Mouse (Mus musculus): Measurements from ENCODE around the gene Fxyd7.
A peak's percentile ranks its signal among the peaks of the same experiment; 100 is the strongest.

Fxyd7 gene

GRCm38 (mm10) chr7:31051321-31052021 is at the start of gene Fxyd7:
TSS of gene Fxyd7 (minus strand) at chr7:31051467.
- DNase-seq = peak; percentile 76 to 78

GRCm38 (mm10) chr7:31100786-31101185 is 49.5 kb upstream of the Fxyd7 start:
- no peak for DNase-seq

DNA sequence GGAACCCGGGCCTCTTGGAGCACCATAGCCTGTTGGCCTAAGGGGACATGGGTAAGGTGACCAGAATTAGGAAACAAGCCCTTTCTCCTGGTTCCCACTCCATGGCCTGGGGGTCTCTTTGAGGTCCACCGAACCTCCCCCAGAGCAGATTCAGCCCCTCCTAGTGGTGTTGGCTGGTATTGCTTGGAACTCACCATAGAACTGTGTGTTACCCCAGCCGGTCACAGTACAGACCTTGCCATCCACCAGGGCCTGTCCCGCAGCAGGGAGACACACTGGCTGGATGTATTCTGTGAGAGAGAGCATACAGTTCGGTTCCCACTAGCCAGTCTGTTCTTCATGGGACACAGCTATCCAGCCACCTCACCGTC is 48.3 kb upstream of the Fxyd7 start:
- peak in 1 of 2 experiments; percentile 43 for DNase-seq

DNA sequence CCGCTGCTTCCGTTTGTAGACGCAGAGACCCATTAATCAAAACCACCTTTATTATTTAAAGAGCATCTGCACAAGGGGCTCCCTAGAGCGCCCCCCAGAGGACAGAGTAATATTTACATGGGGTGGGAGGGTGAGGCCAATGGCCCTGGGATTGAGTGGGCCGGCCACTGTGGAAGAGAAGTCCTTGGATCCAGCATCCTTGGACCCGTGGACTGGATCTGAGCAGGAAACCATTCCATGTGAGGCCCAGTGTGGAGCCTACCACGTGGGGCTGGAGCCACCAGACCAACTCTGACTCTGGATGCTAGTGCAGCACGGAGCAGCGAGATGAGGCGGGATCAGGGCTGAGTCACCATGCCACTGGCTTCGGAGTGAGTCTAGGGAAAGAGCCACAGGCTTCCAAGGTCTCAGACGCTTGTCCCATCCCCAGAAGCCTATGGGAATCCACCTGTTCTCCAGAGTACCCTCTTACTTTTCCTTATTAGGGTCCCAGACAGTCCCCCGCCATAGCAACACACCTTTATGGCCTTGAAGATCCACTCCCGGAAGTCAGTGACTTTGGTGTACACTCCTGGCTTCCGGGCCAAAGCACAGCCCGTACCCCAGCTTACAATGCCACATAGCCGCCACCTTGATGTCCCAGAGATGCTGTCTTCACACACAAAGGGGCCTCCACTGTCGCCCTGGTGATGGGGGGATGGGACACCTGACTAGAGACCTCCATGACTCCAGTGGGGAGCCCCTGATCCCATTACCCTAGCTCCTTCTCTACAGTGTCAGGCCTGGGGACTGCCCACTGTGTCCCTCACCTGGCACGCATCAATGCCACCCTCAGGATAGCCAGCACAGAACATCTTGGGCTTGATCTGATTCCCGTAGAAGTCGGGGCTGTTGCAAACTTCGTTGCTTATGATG is 47.7 kb upstream of the Fxyd7 start:
- peak in 1 of 2 experiments; percentile 49 for DNase-seq

GRCm38 (mm10) chr7:31097583-31098248 is 46.4 kb upstream of the Fxyd7 start:
- peak; percentile 97 to 98 for DNase-seq

DNA sequence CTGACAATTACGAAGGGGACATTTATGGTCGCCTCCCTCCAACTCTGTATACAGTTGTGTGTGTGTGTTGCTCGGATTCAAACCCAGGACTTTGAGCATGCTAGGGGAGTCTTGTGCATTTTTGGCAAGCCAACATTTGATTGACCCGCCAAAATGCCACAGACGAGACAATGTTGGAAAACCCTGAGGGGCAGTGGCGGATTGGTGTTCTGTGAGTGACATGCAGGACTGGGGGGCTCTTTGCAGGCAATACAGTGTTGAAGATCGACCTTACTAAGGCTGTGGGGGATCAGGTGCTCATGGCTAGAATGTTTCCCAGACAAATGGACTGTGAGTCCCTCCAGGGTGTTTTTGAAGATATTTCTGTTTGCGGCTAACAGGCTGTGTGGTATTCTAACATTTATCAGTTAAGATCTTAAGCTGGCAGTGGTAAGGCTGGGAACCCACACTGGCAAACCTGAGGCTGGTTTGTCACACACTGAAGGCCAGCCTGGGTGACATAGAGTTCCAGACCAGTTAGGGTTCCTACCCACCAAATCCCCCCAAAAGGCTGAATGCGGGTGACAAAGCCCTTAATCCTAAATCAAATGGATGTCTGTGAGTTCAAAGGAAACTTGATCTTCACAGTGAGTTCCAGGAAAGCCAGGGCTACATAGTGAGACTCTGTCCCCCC is 45.8 kb upstream of the Fxyd7 start:
- no peak for DNase-seq

DNA sequence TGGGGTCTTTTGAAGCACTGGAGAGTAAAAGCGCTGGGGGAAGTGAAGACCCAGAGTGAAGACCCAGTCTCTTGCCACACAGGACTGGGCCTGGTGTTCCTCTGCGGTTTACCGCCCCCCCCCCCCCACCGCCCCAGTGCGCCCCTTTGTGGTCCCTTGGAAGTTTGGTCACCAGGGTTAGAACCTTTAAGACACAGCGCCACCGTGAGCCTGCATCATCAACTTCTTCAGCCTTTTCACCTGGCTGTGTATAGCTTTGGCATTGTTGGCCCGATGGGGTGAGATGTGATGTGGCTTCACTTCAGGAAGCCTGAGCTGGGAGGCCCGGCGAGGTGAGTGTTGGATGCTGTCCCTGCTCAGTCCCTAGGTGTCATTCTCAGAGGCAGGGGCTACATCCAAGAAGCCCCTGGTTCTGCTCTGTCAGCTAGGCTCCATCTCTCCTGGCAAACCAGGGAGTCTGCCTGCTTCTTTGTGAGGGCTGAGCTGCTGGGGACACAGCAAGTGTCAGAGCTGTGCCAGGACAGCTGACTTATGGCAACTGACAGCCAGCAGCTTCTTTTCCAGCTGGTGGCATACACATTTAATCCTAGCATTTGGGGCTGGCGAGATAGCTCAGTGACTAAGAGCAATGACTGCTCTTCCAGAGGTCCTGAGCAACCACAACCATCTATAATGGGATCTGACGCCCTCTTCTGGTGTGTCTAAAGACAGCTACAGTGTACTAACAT is 43.7 kb upstream of the Fxyd7 start:
- DNase-seq = peak; percentile 70

DNA sequence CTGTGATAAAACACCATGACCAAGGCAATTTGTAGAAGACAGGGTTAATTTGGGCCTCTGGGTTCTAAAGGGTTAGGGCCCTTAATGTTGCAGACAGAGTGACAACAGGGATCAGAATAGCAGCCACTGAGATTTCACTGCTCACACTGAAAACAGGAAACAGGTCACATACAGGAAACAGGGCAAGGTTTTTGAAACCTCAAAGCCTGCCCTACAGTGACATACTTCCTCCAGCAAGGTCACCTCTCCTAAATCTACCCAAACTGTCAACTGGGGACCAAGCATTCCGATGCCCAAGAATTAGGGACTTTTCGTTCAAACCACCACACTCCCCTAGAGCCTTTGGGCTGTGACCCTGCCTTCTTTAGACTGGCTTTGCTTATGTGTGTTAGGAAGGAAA is 38.5 kb upstream of the Fxyd7 start:
- DNase-seq = no peak

GRCm38 (mm10) chr7:31088206-31088605 is 36.9 kb upstream of the Fxyd7 start:
- no peak for DNase-seq

- no peak for DNase-seq
Observed at GRCm38 (mm10) chr7:31087262-31087661, 36.0 kb upstream of the Fxyd7 start.

GRCm38 (mm10) chr7:31086175-31086755 is 35.0 kb upstream of the Fxyd7 start:
- DNase-seq = peak in 1 of 2 experiments; percentile 15

- peak in 1 of 2 experiments; percentile 47 for DNase-seq
Observed at GRCm38 (mm10) chr7:31085171-31085570, 33.9 kb upstream of the Fxyd7 start.

DNA sequence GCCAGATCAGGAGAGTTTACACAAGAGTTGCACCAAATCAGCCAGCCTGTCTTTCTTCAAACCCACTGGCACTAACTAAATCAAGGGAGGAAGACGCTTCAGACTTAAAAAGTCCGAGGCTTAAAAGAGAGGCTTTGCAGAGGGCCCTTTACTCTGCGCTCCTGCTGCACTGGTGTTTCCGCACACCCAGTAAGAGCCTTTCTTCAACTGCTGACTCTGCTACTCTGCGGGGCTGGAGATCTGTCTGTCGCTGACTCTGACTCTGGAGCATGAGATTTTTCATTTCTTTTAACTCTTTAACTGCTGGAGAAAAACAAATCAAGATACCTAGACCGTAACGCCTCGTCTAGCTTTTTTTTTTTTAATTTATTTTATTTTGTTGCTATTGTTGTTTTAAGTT is 32.9 kb upstream of the Fxyd7 start:
- no peak for DNase-seq

GRCm38 (mm10) chr7:31082831-31083588 is 31.7 kb upstream of the Fxyd7 start:
- DNase-seq = peak; percentile 84 to 86

DNA sequence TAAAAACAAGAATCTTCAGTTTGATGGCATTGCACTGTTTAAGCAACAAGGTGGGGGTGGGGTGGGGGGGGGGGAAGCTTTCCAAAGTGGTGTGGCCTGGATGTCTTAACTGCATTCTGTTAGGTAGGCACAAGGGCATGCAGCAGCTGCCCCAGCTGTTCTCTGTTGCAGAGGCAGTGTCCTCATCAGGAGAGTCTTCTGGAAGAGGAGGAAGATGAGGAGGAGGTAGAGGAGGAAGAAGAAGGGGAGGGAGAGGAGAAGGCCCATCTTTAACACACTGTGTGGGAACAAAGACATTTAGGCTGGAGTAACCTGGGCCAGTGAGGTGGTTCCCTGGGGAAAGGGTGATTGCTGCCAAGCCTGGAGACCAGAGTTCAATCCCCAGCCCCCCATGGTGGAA is 30.8 kb upstream of the Fxyd7 start:
- DNase-seq = no peak

DNA sequence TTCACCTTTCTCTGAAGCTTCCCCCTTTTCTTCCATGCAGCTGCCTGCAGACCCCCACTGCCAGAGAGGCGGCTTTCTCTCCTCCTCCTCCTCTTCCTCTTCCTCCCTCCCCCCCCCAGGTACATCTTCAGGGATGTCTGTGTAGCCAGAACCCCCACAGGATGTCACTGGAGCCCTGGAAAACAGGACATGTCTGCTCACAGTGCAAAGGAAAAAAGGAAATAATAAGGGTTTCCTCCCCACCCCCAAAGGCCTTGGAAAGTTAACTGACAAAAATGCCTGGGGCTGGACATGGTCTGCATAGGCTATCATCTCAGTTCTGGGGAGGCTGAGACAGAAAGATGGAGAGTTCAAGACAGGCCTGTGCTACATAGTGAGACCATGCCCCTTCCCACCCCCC is 29.8 kb upstream of the Fxyd7 start:
- DNase-seq = peak; percentile 54 to 55

- no peak for DNase-seq
Observed at GRCm38 (mm10) chr7:31080611-31081010, 29.3 kb upstream of the Fxyd7 start.

GRCm38 (mm10) chr7:31079670-31080069 is 28.4 kb upstream of the Fxyd7 start:
- DNase-seq = no peak

DNA sequence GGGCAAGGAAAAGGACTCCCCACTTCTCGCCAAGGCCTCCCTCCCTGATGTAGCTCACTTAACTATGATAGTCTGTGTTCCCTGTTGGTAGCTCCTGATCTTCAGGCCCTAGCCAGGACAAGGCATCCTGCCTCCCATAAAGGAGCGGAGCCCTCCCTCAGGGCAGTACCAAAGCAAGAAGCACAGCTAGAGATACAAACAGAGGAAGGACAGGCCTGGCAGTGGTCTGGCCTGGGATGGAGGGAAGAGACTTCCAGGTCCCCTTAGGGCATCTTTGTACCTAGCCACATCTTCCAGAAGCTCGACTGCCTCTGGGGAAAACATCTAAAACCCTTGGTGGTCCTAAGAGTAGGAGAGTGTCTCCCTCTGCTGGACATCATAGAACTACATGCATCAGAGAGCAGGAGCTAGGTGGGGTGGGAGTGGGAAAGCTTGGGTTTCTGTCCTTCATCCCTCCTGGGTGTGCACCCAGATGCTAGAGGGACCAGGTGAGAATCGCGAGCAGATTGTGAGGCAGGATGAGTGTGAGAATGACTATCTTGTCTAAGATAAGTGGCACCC is 26.7 kb upstream of the Fxyd7 start:
- peak; percentile 70 to 83 for DNase-seq

- DNase-seq = peak in 1 of 2 experiments; percentile 55
Observed at GRCm38 (mm10) chr7:31077470-31077869, 26.2 kb upstream of the Fxyd7 start.

DNA sequence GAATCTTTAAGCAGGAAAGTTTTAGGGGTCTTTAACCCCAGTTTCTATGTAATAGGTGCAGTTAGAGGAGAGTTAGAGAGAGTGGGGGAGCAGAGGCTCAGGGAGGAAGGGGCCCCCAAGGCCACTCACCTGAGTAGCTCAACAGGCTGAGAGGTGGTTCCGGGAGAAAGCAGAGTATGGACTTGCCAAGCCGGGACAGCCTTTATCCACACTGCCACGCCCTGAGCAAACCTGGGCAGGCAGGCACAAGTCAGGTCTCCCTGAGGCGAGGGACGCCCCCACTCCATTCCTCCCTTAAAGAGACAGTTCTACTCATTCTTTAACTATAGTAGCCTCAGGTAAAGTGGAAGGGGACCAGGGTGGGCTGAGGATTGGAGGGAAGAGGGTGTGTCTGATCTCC is 25.2 kb upstream of the Fxyd7 start, which contains the start of gene Fxyd3:
Fxyd3 (minus strand) TSS at position 213 of the 400 bp plus-strand sequence.
- DNase-seq = no peak
